Mouse (Mus musculus) heart, postnatal 0 days (tissue): ENCODE results near the gene Caprin2. TPM values are rescaled to one million over a fixed set of nuclear protein-coding genes. Genes with fewer than 3 reads are reported as not detected.
A peak's percentile ranks its signal among the peaks of the same experiment; 100 is the strongest.
"Not testable (repeated sequence)": the region's sequence is repeated elsewhere in the genome, so short reads cannot be mapped to it uniquely, and the experiment has no call there.

Experiments
- ATAC-seq: fragments of 200-750 bp; cut with Nextera tagmentation; 2 replicates; pipeline ENCODE4 v1.8.0; 2017; ENCODE audit warnings: low read depth, moderate number of reproducible peaks, moderate library complexity; ENCODE audit not compliant: insufficient read depth
- DNase-seq: peaks from one replicate; pipeline ENCODE4 v3.0.0-alpha.2; 2016; ENCODE audit warnings: low spot score
- H3K27ac ChIP-seq: fragments of 300-500 bp; sonication (generic); 2 replicates; pipeline ENCODE4 v1.5.1; 2014; ENCODE audit warnings: low read depth, mild to moderate bottlenecking
- H3K27me3 ChIP-seq: fragments of 300-500 bp; sonication (generic); 2 replicates; pipeline ENCODE4 v1.6.1; 2014; ENCODE audit warnings: low read length, mixed read lengths; ENCODE audit not compliant: control insufficient read depth, insufficient read depth
- H3K36me3 ChIP-seq: fragments of 300-500 bp; sonication (generic); replicated peaks from 2 replicates; pipeline ENCODE4 v1.6.1; 2014; ENCODE audit warnings: low read length, mixed read lengths; ENCODE audit not compliant: control insufficient read depth, insufficient read depth
- H3K4me1 ChIP-seq: fragments of 300-500 bp; sonication (generic); 2 replicates; pipeline ENCODE4 v1.6.1; 2014; ENCODE audit warnings: antibody characterized with exemption; ENCODE audit not compliant: control insufficient read depth, insufficient read depth
- H3K4me2 ChIP-seq: fragments of 300-500 bp; sonication (generic); 2 replicates; pipeline ENCODE4 v1.6.1; 2014; ENCODE audit warnings: low read depth, mild to moderate bottlenecking, low read length, moderate library complexity
- H3K4me3 ChIP-seq: fragments of 300-500 bp; sonication (generic); 2 replicates; pipeline ENCODE4 v1.5.1; 2014; ENCODE audit warnings: low read depth, low read length
- H3K9ac ChIP-seq: fragments of 300-500 bp; sonication (generic); replicated peaks from 2 replicates; pipeline ENCODE4 v1.6.1; 2014; ENCODE audit warnings: low read depth, low read length, mixed read lengths
- H3K9me3 ChIP-seq: fragments of 300-500 bp; sonication (generic); replicated peaks from 2 replicates; pipeline ENCODE4 v1.6.1; 2016; ENCODE audit warnings: low read length; ENCODE audit not compliant: control insufficient read depth
- CTCF ChIP-seq: IDR thresholded peaks from 2 replicates; pipeline ENCODE4 v1.5.1; 2016; ENCODE audit warnings: antibody characterized with exemption, control low read depth, low read depth
- EP300 ChIP-seq: IDR thresholded peaks from 2 replicates; pipeline ENCODE4 v1.6.1; 2016; ENCODE audit warnings: antibody characterized with exemption, low read depth
- WGBS: fragments of 180-500 bp; shearing (Covaris S2); extraction: QIAGEN DNeasy Blood & Tissue Kit; methylation state at CpG from one replicate; pipeline ENCODE4 v1.1.7; 2014; 5-methylcytosine and 5-hydroxymethylcytosine counted together
- polyA plus RNA-seq: library from polyadenylated mRNA; unstranded; fragments of >200 nt; fragmentation: Nextera tagmentation; extraction: Ambion mirVana; gene quantifications from 2 replicates; pipeline ENCODE4 v1.2.1, GENCODE M21; 2015
- total RNA-seq: library from RNA; depleted of rRNA; stranded (reverse); fragments of >200 nt; gene quantifications from 2 replicates; pipeline ENCODE4 v1.2.3, GENCODE M21; 2014; ENCODE audit warnings: low replicate concordance

Gene Caprin2
- total and polyA plus RNA-seq, 2 experiments from 2014 or later: 6.2 to 7.6 TPM

DNA sequence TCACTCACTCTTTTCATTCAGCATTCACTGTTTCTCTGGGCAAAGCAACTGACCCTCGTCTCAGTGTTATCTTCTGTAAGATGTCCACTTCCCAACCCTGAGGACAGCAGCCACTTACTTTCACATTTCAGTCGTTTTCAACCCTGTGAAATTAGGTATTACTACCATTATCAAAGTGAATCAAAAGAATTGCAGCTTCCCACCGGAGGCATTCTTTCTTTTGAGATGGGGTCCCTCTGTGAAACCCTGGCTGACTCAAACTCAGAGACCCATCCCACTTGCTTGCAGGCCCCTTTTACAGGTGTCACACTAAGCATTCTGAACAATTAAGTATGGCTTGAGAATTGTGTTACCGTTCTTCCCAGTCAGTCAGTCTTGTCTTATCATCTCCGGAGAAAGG, 45.8 kb upstream of the Caprin2 start:
- Histone ChIP-seq H3K9ac (no peak overlapping the region), H3K4me3 (no peak overlapping the region), H3K36me3 (no peaks in the 10 kb centered on the region), H3K9me3 (no peaks in the 10 kb centered on the region), H3K27me3 (no peaks in the 10 kb centered on the region), H3K27ac (no peak overlapping the region), H3K4me2 (no peak overlapping the region), H3K4me1 (peaks cover 6% of the 10 kb centered on the region; the same call in 1 of the 2 replicates)
- TF ChIP-seq EP300: no peak
- no peak for TF ChIP-seq CTCF
- ATAC-seq: no peak
- WGBS: 72% methylated on average over 5 of the region's 5 CpGs
- no peak for DNase-seq

DNA sequence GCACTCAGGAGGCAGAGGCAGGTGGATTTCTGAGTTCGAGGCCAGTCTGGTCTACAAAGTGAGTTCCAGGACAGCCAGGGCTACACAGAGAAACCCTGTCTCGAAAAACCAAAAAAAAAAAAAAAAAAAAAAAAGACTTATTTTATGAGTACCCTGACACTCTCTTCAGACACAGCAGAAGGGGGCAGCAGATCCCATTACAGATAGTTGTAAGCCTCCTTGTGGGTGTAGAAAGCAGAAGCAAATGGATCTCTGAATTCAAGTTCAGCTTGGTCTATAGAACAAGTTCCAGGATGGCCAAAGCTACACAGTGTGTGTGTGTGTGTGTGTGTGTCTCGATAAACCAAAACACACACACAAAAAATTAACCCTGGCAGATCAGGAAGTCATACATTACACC, 44.3 kb upstream of the Caprin2 start:
- DNase-seq, H3K4me3 ChIP-seq, H3K4me1 ChIP-seq, H3K27ac ChIP-seq, H3K36me3 ChIP-seq, H3K4me2 ChIP-seq, H3K9ac ChIP-seq, H3K9me3 ChIP-seq, H3K27me3 ChIP-seq, ATAC-seq: not testable (repeated sequence)
- TF ChIP-seq CTCF: peak; percentile 4; the same call in 1 of the 2 replicates
- 87% methylated on average over 2 of the region's 3 CpGs for WGBS

DNA sequence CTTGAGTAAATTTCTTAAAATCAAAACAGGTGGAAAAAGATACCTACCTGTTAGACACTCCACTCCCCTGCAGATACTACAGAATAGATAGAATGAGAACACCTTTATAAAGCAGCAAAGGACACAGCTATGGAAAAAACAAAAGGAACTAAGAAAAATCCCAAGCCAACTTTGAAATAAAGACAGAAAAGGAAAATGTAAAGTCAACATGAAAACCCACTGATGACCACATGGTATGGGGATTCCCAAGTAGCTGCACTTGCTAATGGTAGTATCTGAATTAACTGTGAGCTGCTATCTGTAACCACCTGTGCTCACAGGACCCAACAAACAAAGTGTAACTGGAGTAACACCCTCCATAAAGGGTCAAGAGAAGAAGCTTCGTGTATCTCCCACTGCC, 41.7 kb upstream of the Caprin2 start:
- no peak for DNase-seq
- H3K4me1 ChIP-seq: 0 out of 2 replicates have a peak, but pooled peaks cover 6% of the 10 kb centered on the region
- H3K9ac ChIP-seq: no peak overlapping the region
- ATAC-seq: no peak
- H3K4me3 ChIP-seq: no peak overlapping the region
- no peaks in the 10 kb centered on the region for H3K27me3 ChIP-seq
- H3K36me3 ChIP-seq: no peaks in the 10 kb centered on the region
- no peaks in the 10 kb centered on the region for H3K9me3 ChIP-seq
- H3K4me2 ChIP-seq: no peak overlapping the region
- WGBS: 50% methylated on average over 1 of the region's 1 CpGs
- H3K27ac ChIP-seq: no peak overlapping the region
- TF ChIP-seq EP300 (no peak), CTCF (no peak)

DNA sequence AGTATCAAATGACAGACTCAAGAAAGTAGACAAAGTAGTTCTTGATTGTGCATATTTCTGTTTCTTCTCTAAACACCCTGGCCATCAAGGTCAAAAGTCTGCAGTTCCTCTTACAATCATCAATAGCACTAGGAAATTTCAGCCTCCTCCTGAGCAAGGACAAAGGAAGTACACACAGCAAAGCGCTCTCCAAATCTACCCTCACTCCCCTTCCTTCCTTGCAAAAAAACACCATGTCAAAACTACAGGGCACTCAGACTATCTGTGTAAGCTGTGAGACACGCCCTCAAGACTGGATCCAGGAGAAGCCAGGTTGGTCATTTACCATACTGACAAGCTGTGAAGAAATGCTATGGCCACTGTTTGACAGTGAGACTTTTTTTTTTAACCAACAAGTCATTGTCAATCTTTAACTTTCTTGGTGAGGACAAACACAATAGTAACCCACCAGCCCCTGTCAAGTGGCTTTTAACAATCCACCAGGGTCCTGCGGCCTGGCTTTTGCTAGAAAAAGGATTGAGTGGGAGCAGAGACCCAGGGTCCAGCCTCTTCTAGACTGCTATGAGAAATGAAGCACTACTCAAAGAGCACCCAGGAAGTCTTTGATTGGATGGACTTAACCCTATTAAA, 39.0 kb upstream of the Caprin2 start:
- H3K4me2 ChIP-seq: no peak overlapping the region
- H3K9me3 ChIP-seq: no peaks in the 10 kb centered on the region
- H3K4me1 ChIP-seq: 0 out of 2 replicates have a peak, but pooled peaks cover 6% of the 10 kb centered on the region
- no peak overlapping the region for H3K27ac ChIP-seq
- no peak overlapping the region for H3K4me3 ChIP-seq
- 49% methylated on average over 3 of the region's 3 CpGs for WGBS
- no peak for ATAC-seq
- no peak overlapping the region for H3K9ac ChIP-seq
- no peaks in the 10 kb centered on the region for H3K27me3 ChIP-seq
- peaks cover 22% of the 10 kb centered on the region for H3K36me3 ChIP-seq
- DNase-seq: no peak
- TF ChIP-seq CTCF (no peak), EP300 (no peak)

DNA sequence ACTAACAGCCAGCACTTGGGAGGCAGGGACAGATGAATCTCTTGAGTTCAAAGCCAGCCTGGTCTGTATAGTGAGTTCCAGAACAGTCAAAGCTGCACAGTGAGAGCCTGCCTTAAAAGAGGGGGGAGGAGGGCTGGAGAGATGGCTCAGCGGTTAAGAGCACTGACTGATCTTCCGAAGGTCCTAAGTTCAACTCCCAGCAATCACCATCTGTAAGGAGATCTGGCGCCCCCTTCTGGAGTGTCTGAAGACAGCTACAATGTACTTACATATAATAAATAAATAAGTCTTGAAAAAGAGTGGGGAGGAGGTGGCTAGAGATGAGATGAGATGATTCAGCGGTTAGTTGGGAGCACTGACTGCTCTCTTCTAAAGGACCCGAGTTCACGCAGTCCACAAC, 35.2 kb upstream of the Caprin2 start:
- 82% methylated on average over 6 of the region's 6 CpGs for WGBS
- Histone ChIP-seq H3K4me1 (0 out of 2 replicates have a peak, but pooled peaks cover 6% of the 10 kb centered on the region), H3K36me3 (peaks cover 47% of the 10 kb centered on the region), H3K9ac (no peak overlapping the region), H3K4me3 (no peak overlapping the region), H3K4me2 (no peak overlapping the region), H3K9me3 (no peaks in the 10 kb centered on the region), H3K27me3 (no peaks in the 10 kb centered on the region), H3K27ac (no peak overlapping the region)
- DNase-seq: no peak
- TF ChIP-seq EP300: no peak
- TF ChIP-seq CTCF: no peak
- no peak for ATAC-seq

DNA sequence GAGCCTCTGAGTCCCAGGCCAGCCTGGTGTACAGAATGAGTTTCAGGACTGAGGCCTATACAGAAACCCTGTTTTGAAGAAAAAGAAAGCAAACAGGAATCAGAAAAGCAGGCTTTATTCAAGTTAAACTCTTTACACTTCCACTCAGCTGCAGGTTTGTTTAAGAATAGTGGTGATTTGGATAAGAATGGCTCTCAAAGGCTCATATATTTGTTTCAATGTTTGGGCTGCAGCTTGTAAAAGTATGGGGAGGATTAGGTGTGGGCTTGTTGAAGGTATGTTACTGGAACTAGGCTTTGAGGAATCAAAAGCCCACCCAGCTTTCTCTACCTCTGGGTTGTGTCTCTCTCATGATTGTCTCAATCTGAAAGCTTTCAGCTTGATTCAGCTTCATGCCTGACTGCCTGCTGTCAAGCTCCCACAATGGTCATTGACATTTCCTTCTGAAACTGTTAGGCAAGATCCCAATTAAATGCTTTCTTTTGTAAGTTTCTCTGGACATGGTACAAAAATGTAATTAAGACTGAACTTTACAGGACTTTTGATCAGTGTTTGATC, 22.9 kb upstream of the Caprin2 start:
- Histone ChIP-seq H3K27me3 (no peaks in the 10 kb centered on the region), H3K4me3 (no peak overlapping the region), H3K4me1 (no peaks in the 10 kb centered on the region), H3K27ac (no peak overlapping the region), H3K9me3 (no peaks in the 10 kb centered on the region), H3K4me2 (no peak overlapping the region), H3K9ac (no peak overlapping the region), H3K36me3 (peaks cover 23% of the 10 kb centered on the region)
- no peak for ATAC-seq
- no peak for TF ChIP-seq EP300
- no peak for DNase-seq
